Mouse (Mus musculus) c-Kit-positive CD71-positive TER-119-positive erythroid progenitor cells, embryonic 14.5 days (primary cell): ENCODE measurements around the gene Atf1.

Experiments used
- DNase-seq: peaks from one replicate; pipeline ENCODE4 v3.0.0-alpha.2; 2013; ENCODE audit warnings: low spot score

Atf1 gene

GRCm38 (mm10) chr15:100307438-100308096 lies 79.9 kb downstream of the Atf1 start:
- DNase-seq: peak; percentile 62
